Mouse (Mus musculus): Measurements from ENCODE around the gene Caprin2. TPM values are rescaled to one million over a fixed set of nuclear protein-coding genes. Genes with fewer than 3 reads are reported as not detected.
A peak's percentile ranks its signal among the peaks of the same experiment; 100 is the strongest.

Caprin2 gene
- total RNA-seq, 1 experiment = 25.7 TPM

DNA sequence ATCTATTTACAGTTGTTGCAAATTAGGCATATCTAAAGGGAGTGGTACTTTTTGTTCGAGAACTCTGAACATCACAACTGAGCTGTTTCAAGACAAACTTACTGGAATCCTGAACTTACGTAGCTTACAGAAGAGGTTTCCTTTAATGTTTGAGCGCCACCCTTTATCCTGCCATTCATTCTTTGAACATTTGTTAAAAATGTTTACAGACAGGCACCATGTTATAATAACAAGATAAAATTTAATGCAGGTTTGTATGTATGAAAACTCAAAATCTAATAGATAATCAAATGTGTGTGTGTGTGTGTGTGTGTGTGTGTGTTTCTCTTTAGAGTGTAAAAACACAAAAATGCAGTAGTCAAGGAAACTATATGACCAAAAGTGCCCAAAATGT, 64.3 kb downstream of the Caprin2 start:
- Histone ChIP-seq H3K9ac (ENCODE audit: insufficient read depth, low read depth, low read length, poor library complexity, severe bottlenecking) (peak overlapping the region; percentile 46; the same call in 1 of the 2 replicates), H3K27ac (ENCODE audit: insufficient read depth, low read depth, low read length, poor library complexity, severe bottlenecking) (no peak overlapping the region; the same call in 1 of the 2 replicates), H3K4me1 (ENCODE audit: control insufficient read depth in 2 of 2, insufficient read depth in 2 of 2, low read length in 2 of 2, poor library complexity in 1 of 2) (0 out of 4 replicates have a peak, but pooled peaks cover 0 to 2% of the 10 kb centered on the region in 2 experiments), H3K4me3 (ENCODE audit: insufficient read depth in 1 of 2, low read depth in 1 of 2, low read length in 2 of 2, poor library complexity in 1 of 2, severe bottlenecking in 1 of 2) (peak overlapping the region; percentile 80 to 90), H3K9me3 (ENCODE audit: control insufficient read depth, insufficient read depth, low read depth, low read length) (no peaks in the 10 kb centered on the region), H3K36me3 (ENCODE audit: control insufficient read depth, insufficient read depth, low read length, poor library complexity, severe bottlenecking) (no peaks in the 10 kb centered on the region)
- in situ Hi-C loops (cut with MboI; ENCODE audit: low sequenced_read_pairs in 2 of 2, unreplicated experiment in 2 of 2) = no loop called here
- no peak for TF ChIP-seq ZNF384 (IDR thresholded peaks at IDR 0.05; ENCODE audit: low read depth, low read length)
- no peak for TF ChIP-seq CHD2 (IDR thresholded peaks at IDR 0.05; ENCODE audit: low read depth, low read length)
- TF ChIP-seq MAFK (IDR thresholded peaks at IDR 0.05; ENCODE audit: insufficient read depth, low read depth, low read length) = no peak
- no peak for TF ChIP-seq HCFC1 (IDR thresholded peaks at IDR 0.05; ENCODE audit: borderline replicate concordance, insufficient read depth, low read length)
- TF ChIP-seq ZC3H11A (IDR thresholded peaks at IDR 0.05; ENCODE audit: borderline replicate concordance, low read depth, low read length) = no peak
- no peak for DNase-seq (ENCODE audit: low read depth, low spot score)

DNA sequence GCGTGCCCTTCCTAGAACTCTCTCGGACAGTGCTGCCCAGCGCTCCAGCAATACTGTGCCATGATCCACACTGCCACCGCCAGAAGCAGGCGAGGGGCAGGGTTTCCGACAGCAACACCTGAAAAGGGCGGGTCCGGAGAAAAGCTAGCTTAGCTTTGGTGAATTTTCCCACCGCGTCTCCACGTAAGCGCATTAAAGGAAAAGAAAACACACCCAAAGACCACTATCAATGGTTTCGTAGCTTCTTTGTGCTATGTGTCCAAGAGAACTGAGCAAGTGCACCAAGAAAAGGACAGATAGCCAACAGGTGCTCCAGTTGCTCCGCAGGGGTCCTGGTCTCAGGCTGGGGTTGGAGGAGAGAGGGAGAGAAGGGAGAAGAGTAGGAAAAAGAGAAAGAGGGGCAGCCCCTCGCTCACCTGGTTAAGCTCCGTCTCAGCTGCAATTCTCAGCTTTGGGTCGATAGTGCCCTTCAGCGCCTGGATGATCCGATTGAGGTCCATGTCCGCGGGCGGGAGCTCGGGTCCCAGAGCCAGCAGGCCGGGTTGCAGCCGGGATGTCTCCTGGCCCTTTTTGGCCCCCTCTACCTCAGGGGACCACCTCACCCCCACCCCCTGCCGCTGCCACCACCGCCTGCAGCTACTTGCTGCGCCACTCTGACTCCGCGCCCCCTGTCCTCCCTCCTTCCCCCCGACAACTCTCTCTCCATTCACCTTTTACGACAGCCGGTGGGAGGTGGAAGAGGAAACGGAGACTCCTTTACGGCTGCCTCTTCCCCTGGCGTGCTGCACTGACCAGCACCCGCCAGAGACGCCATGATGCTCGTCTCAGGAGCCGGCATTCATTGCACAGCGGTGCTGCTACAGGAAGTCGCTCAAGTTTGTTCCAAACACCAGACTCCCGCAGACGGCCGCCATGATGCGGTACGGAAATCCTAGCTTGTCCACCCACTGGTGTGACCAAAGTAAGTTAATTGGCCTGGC, 65.0 kb downstream of the Caprin2 start, which contains the start of gene Ipo8:
Gene Ipo8 (minus strand): TSS at position 720 of the 980 bp plus-strand sequence.
- Histone ChIP-seq H3K9me3 (ENCODE audit: control insufficient read depth, insufficient read depth, low read depth, low read length) (no peaks in the 10 kb centered on the region), H3K4me3 (ENCODE audit: insufficient read depth in 1 of 2, low read depth in 1 of 2, low read length in 2 of 2, poor library complexity in 1 of 2, severe bottlenecking in 1 of 2) (peak within 1 kb of the TSS; percentile 80 to 90), H3K4me1 (ENCODE audit: control insufficient read depth in 2 of 2, insufficient read depth in 2 of 2, low read length in 2 of 2, poor library complexity in 1 of 2) (0 out of 4 replicates have a peak, but pooled peaks cover 1 to 2% of the 10 kb centered on the region in 2 experiments), H3K27ac (ENCODE audit: insufficient read depth, low read depth, low read length, poor library complexity, severe bottlenecking) (peak within 1 kb of the TSS; percentile 59), H3K9ac (ENCODE audit: insufficient read depth, low read depth, low read length, poor library complexity, severe bottlenecking) (peak within 1 kb of the TSS; percentile 85), H3K36me3 (ENCODE audit: control insufficient read depth, insufficient read depth, low read length, poor library complexity, severe bottlenecking) (no peaks in the 10 kb centered on the region)
- in situ Hi-C loops (cut with MboI; ENCODE audit: low sequenced_read_pairs in 2 of 2, unreplicated experiment in 2 of 2) = no loop called here
- TF ChIP-seq MAFK (IDR thresholded peaks at IDR 0.05; ENCODE audit: insufficient read depth, low read depth, low read length) (no peak), HCFC1 (IDR thresholded peaks at IDR 0.05; ENCODE audit: borderline replicate concordance, insufficient read depth, low read length) (peak; percentile 79; the same call in 1 of the 2 replicates)
- DNase-seq (ENCODE audit: low read depth, low spot score) = peak; percentile 88

DNA sequence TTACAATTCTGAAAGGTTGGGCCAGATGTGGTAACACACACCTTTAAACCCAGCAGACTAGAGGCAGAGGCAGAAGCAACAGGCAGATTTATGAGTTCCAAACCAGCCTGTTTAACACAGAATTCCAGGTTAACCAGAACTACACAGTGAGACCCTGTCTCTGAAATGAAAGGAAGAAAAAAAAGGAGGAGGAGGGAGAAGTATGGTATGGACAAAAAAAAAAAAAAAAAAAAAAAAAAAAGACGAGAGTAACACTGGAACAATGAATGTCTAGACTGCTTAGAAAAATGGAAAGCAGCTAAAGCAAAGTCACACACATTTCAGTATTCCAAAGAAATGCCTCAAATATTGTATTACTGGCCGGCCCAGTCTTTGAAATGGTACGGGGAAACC, 65.7 kb downstream of the Caprin2 start:
- DNase-seq (ENCODE audit: low read depth, low spot score) = no peak
- H3K36me3 ChIP-seq (ENCODE audit: control insufficient read depth, insufficient read depth, low read length, poor library complexity, severe bottlenecking) = no peaks in the 10 kb centered on the region
- H3K4me1 ChIP-seq (ENCODE audit: control insufficient read depth in 2 of 2, insufficient read depth in 2 of 2, low read length in 2 of 2, poor library complexity in 1 of 2) = 0 out of 4 replicates have a peak, but pooled peaks cover 2% of the 10 kb centered on the region in 2 experiments
- no peaks in the 10 kb centered on the region for H3K9me3 ChIP-seq (ENCODE audit: control insufficient read depth, insufficient read depth, low read depth, low read length)
- peak overlapping the region; percentile 80 to 90 for H3K4me3 ChIP-seq (ENCODE audit: insufficient read depth in 1 of 2, low read depth in 1 of 2, low read length in 2 of 2, poor library complexity in 1 of 2, severe bottlenecking in 1 of 2)
- no peak overlapping the region for H3K27ac ChIP-seq (ENCODE audit: insufficient read depth, low read depth, low read length, poor library complexity, severe bottlenecking)
- in situ Hi-C loops (cut with MboI; ENCODE audit: low sequenced_read_pairs in 2 of 2, unreplicated experiment in 2 of 2) = no loop called here
- TF ChIP-seq ZC3H11A (IDR thresholded peaks at IDR 0.05; ENCODE audit: borderline replicate concordance, low read depth, low read length) = no peak
- TF ChIP-seq HCFC1 (IDR thresholded peaks at IDR 0.05; ENCODE audit: borderline replicate concordance, insufficient read depth, low read length) = no peak
- no peak for TF ChIP-seq ZNF384 (IDR thresholded peaks at IDR 0.05; ENCODE audit: low read depth, low read length)
- TF ChIP-seq CHD2 (IDR thresholded peaks at IDR 0.05; ENCODE audit: low read depth, low read length) = no peak
- no peak for TF ChIP-seq MAFK (IDR thresholded peaks at IDR 0.05; ENCODE audit: insufficient read depth, low read depth, low read length)
- peak overlapping the region; percentile 85 for H3K9ac ChIP-seq (ENCODE audit: insufficient read depth, low read depth, low read length, poor library complexity, severe bottlenecking)

DNA sequence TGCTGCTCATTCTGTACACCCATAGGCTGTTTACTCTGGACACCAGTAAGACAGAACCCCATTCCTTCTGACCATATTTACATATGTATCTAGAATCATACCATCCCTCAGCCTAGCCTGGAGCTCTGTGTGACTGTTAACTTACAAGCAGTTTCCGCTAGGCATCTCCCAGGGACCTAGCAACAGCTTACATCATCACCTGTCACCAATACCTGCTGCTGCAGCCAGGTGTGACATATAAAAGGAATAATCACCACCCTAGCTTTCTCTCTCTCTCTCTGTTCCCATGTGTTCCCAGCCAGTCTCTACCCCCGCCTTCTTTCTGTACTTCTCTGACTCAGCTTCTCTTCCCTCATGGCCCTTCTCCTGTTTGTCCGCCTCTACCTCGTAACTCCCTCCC, 69.9 kb downstream of the Caprin2 start:
- in situ Hi-C loops (cut with MboI; ENCODE audit: low sequenced_read_pairs in 2 of 2, unreplicated experiment in 2 of 2) = no loop called here
- Histone ChIP-seq H3K27ac (ENCODE audit: insufficient read depth, low read depth, low read length, poor library complexity, severe bottlenecking) (no peak overlapping the region), H3K36me3 (ENCODE audit: control insufficient read depth, insufficient read depth, low read length, poor library complexity, severe bottlenecking) (no peaks in the 10 kb centered on the region), H3K9ac (ENCODE audit: insufficient read depth, low read depth, low read length, poor library complexity, severe bottlenecking) (no peak overlapping the region), H3K4me1 (ENCODE audit: control insufficient read depth in 2 of 2, insufficient read depth in 2 of 2, low read length in 2 of 2, poor library complexity in 1 of 2) (0 out of 4 replicates have a peak, but pooled peaks cover 0 to 2% of the 10 kb centered on the region in 2 experiments), H3K9me3 (ENCODE audit: control insufficient read depth, insufficient read depth, low read depth, low read length) (no peaks in the 10 kb centered on the region), H3K4me3 (ENCODE audit: insufficient read depth in 1 of 2, low read depth in 1 of 2, low read length in 2 of 2, poor library complexity in 1 of 2, severe bottlenecking in 1 of 2) (no peak overlapping the region)
- TF ChIP-seq ZC3H11A (IDR thresholded peaks at IDR 0.05; ENCODE audit: borderline replicate concordance, low read depth, low read length) = no peak
- TF ChIP-seq HCFC1 (IDR thresholded peaks at IDR 0.05; ENCODE audit: borderline replicate concordance, insufficient read depth, low read length) = no peak
- TF ChIP-seq ZNF384 (IDR thresholded peaks at IDR 0.05; ENCODE audit: low read depth, low read length) = no peak
- no peak for TF ChIP-seq CHD2 (IDR thresholded peaks at IDR 0.05; ENCODE audit: low read depth, low read length)
- no peak for TF ChIP-seq MAFK (IDR thresholded peaks at IDR 0.05; ENCODE audit: insufficient read depth, low read depth, low read length)
- no peak for DNase-seq (ENCODE audit: low read depth, low spot score)

Measured in ES-E14 (cell line).